Mouse (Mus musculus) embryonic facial prominence, embryonic 14.5 days (tissue): ENCODE results near the gene Eefsec. TPM values are rescaled to one million over a fixed set of nuclear protein-coding genes. Genes with fewer than 3 reads are reported as not detected.

ENCODE experiments used
- ATAC-seq: fragments of 200-750 bp; cut with Nextera tagmentation; 2 replicates; pipeline ENCODE4 v1.8.0; 2017; ENCODE audit warnings: low read depth, moderate number of reproducible peaks, moderate TSS enrichment
- DNase-seq: peaks from one replicate; pipeline ENCODE4 v3.0.0-alpha.2; 2015; ENCODE audit warnings: low spot score
- H3K27ac ChIP-seq: fragments of 300-500 bp; sonication (generic); replicated peaks from 2 replicates; pipeline ENCODE4 v1.5.1; 2014; ENCODE audit warnings: low read depth, mild to moderate bottlenecking, low read length, moderate library complexity
- H3K27me3 ChIP-seq: fragments of 300-500 bp; sonication (generic); replicated peaks from 2 replicates; pipeline ENCODE4 v1.6.1; 2014; ENCODE audit warnings: low read length; ENCODE audit not compliant: control insufficient read depth, insufficient read depth
- H3K36me3 ChIP-seq: fragments of 300-500 bp; sonication (generic); 2 replicates; pipeline ENCODE4 v1.6.1; 2014; ENCODE audit warnings: low read length, mixed read lengths; ENCODE audit not compliant: control insufficient read depth, insufficient read depth
- H3K4me1 ChIP-seq: fragments of 300-500 bp; sonication (generic); 2 replicates; pipeline ENCODE4 v1.6.1; 2014; ENCODE audit warnings: antibody characterized with exemption, low read length; ENCODE audit not compliant: control insufficient read depth, insufficient read depth
- H3K4me2 ChIP-seq: fragments of 300-500 bp; sonication (generic); 2 replicates; pipeline ENCODE4 v1.6.1; 2014; ENCODE audit warnings: low read depth, mild to moderate bottlenecking, low read length, moderate library complexity, mixed read lengths
- H3K4me3 ChIP-seq: fragments of 300-500 bp; sonication (generic); 2 replicates; pipeline ENCODE4 v1.5.1; 2014; ENCODE audit warnings: low read depth, mild to moderate bottlenecking, low read length
- H3K9ac ChIP-seq: fragments of 300-500 bp; sonication (generic); 2 replicates; pipeline ENCODE4 v1.6.1; 2014; ENCODE audit warnings: low read depth, mild to moderate bottlenecking, low read length, moderate library complexity, mixed read lengths
- H3K9me3 ChIP-seq: fragments of 300-500 bp; sonication (generic); 2 replicates; pipeline ENCODE4 v1.6.1; 2016; ENCODE audit warnings: low read length; ENCODE audit not compliant: control insufficient read depth
- WGBS: fragments of 180-500 bp; shearing (Covaris S2); extraction: QIAGEN DNeasy Blood & Tissue Kit; methylation state at CpG from one replicate; pipeline ENCODE4 v1.1.7; 2014; 5-methylcytosine and 5-hydroxymethylcytosine counted together
- polyA plus RNA-seq: library from polyadenylated mRNA; unstranded; fragments of >200 nt; fragmentation: Nextera tagmentation; extraction: Ambion mirVana; gene quantifications from 2 replicates; pipeline ENCODE4 v1.2.1, GENCODE M21; 2014

Eefsec gene
- polyA plus RNA-seq, 1 experiment from 2014 or later, result 30.2 TPM

GRCm38 (mm10) chr6:88369851-88370635 lies 76.3 kb downstream of the Eefsec start:
- H3K4me2 ChIP-seq, result no peak overlapping the region
- DNase-seq (peak; percentile 77), ATAC-seq (no peak)
- H3K9ac ChIP-seq, result no peak overlapping the region
- no peaks in the 10 kb centered on the region for H3K9me3 ChIP-seq
- peaks cover 7% of the 10 kb centered on the region for H3K4me1 ChIP-seq
- 54% methylated on average over 8 of the region's 8 CpGs for WGBS
- no peak overlapping the region for H3K4me3 ChIP-seq
- no peaks in the 10 kb centered on the region for H3K27me3 ChIP-seq
- H3K36me3 ChIP-seq, result no peaks in the 10 kb centered on the region
- 0 out of 2 replicates have a peak overlapping the region, but pooled peaks have one; percentile 29 for H3K27ac ChIP-seq

GRCm38 (mm10) chr6:88363475-88364012 lies 82.8 kb downstream of the Eefsec start:
- ATAC-seq (no peak), DNase-seq (no peak)
- Histone ChIP-seq H3K9me3 (no peaks in the 10 kb centered on the region), H3K4me1 (no peaks in the 10 kb centered on the region), H3K9ac (no peak overlapping the region), H3K27ac (no peak overlapping the region), H3K27me3 (no peaks in the 10 kb centered on the region), H3K4me2 (no peak overlapping the region), H3K4me3 (no peak overlapping the region), H3K36me3 (no peaks in the 10 kb centered on the region)
- WGBS, result 48% methylated on average over 1 of the region's 1 CpGs

- Histone ChIP-seq H3K36me3 (no peaks in the 10 kb centered on the region), H3K9me3 (no peaks in the 10 kb centered on the region), H3K4me2 (no peak overlapping the region), H3K4me1 (no peaks in the 10 kb centered on the region), H3K27me3 (no peaks in the 10 kb centered on the region), H3K27ac (no peak overlapping the region), H3K4me3 (no peak overlapping the region), H3K9ac (no peak overlapping the region)
- DNase-seq, result no peak
- WGBS, result 85% methylated on average over 1 of the region's 1 CpGs
- ATAC-seq, result no peak
Observed at GRCm38 (mm10) chr6:88361096-88361495, 85.2 kb downstream of the Eefsec start.

DNA sequence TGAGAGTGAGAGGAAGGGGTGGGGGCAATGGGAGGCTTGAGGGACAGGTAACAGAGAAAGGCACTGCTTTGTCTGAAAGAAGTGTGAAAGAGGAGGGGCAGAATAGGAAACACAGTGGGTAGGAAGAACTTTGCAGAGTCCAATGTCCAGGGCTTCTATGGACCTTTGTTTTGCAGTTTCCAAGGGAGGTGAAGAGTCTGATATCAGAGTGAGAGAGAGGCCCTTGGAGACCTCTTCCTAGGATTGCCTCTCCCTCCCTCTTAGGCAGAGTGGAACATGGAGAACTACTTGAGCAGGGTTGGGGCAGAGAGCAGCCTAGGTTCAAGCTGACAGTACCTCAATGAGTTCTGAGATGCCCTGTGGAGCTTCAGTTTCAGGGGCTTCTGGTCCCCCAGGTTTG lies 88.1 kb downstream of the Eefsec start:
- Histone ChIP-seq H3K9ac (no peak overlapping the region), H3K36me3 (no peaks in the 10 kb centered on the region; the same call in 1 of the 2 replicates), H3K27me3 (no peaks in the 10 kb centered on the region), H3K4me1 (no peaks in the 10 kb centered on the region), H3K4me2 (no peak overlapping the region), H3K4me3 (no peak overlapping the region), H3K9me3 (no peaks in the 10 kb centered on the region), H3K27ac (no peak overlapping the region)
- DNase-seq (no peak), ATAC-seq (no peak)

- H3K9ac ChIP-seq, result no peak overlapping the region
- H3K9me3 ChIP-seq, result no peaks in the 10 kb centered on the region
- H3K4me2 ChIP-seq, result no peak overlapping the region
- ATAC-seq, result no peak
- WGBS, result 58% methylated on average over 3 of the region's 3 CpGs
- H3K27ac ChIP-seq, result no peak overlapping the region
- no peaks in the 10 kb centered on the region for H3K4me1 ChIP-seq
- H3K27me3 ChIP-seq, result no peaks in the 10 kb centered on the region
- DNase-seq, result no peak
- H3K36me3 ChIP-seq, result no peaks in the 10 kb centered on the region; the same call in 1 of the 2 replicates
- H3K4me3 ChIP-seq, result no peak overlapping the region
Observed at GRCm38 (mm10) chr6:88355866-88356265, 90.5 kb downstream of the Eefsec start.

GRCm38 (mm10) chr6:88352541-88352940 lies 93.8 kb downstream of the Eefsec start:
- Histone ChIP-seq H3K27me3 (no peaks in the 10 kb centered on the region), H3K4me3 (no peak overlapping the region), H3K9me3 (no peaks in the 10 kb centered on the region), H3K27ac (no peak overlapping the region), H3K4me1 (no peaks in the 10 kb centered on the region), H3K36me3 (peaks cover 5% of the 10 kb centered on the region; the same call in 1 of the 2 replicates), H3K9ac (no peak overlapping the region), H3K4me2 (no peak overlapping the region)
- ATAC-seq (no peak; the same call in 1 of the 2 replicates), DNase-seq (peak; percentile 15)
- 30% methylated on average over 4 of the region's 4 CpGs for WGBS

DNA sequence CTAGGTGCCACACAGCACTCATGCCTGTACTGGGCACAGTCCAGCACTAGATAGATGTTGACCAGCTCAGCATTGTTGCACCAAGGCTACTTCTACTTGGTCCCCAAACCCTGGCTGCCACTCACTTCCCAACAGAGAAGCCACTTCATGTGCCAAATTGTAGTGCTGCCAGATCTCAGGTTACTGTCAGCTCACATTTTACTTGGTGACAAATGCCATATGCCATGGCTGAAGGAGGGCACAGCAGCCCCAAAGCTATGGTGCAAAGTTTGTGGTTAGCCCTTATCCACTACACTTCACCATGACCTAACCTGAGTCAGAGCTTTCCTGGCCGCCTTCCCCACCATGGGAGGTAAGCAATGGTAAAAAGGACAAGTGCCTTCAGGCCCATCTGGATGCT lies 99.6 kb downstream of the Eefsec start:
- H3K27ac ChIP-seq, result no peak overlapping the region
- H3K4me3 ChIP-seq, result no peak overlapping the region
- H3K27me3 ChIP-seq, result no peaks in the 10 kb centered on the region
- H3K4me2 ChIP-seq, result no peak overlapping the region
- no peak for DNase-seq
- H3K9me3 ChIP-seq, result no peaks in the 10 kb centered on the region
- ATAC-seq, result no peak
- peaks cover 42% of the 10 kb centered on the region for H3K4me1 ChIP-seq
- WGBS, result 93% methylated on average over 1 of the region's 1 CpGs
- no peak overlapping the region for H3K9ac ChIP-seq
- H3K36me3 ChIP-seq, result peaks cover 5% of the 10 kb centered on the region; the same call in 1 of the 2 replicates

DNA sequence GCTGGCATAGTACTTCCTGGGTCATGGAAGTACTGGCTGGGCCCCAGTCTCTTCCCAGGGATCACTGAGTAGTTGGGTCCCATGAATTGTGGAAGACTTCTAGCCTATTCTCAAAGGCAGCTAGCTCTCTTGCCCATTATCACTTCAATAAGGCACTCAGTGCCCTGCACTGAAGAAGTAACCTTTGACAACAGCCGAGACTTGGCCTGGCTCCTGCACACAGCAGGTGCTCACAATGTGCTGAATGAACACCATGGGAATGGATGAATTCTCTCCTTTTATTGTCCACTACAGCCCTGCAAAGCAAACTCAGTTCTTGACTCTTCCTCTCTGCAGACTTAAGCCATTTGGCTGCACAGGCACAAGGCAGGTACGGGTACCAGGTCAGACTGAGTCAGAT lies 101.0 kb downstream of the Eefsec start:
- H3K27me3 ChIP-seq, result no peaks in the 10 kb centered on the region
- no peak for DNase-seq
- no peak overlapping the region for H3K4me3 ChIP-seq
- peak overlapping the region; percentile 90 for H3K27ac ChIP-seq
- ATAC-seq, result no peak
- WGBS, result 88% methylated on average over 2 of the region's 2 CpGs
- H3K9ac ChIP-seq, result no peak overlapping the region
- peaks cover 51% of the 10 kb centered on the region for H3K4me1 ChIP-seq
- H3K4me2 ChIP-seq, result no peak overlapping the region
- peaks cover 5% of the 10 kb centered on the region; the same call in 1 of the 2 replicates for H3K36me3 ChIP-seq
- H3K9me3 ChIP-seq, result no peaks in the 10 kb centered on the region
